Mouse (Mus musculus) brown adipose tissue, adult 24 weeks (tissue): ENCODE measurements around the gene Bcl2. TPM values are rescaled to one million over a fixed set of nuclear protein-coding genes. Genes with fewer than 3 reads are reported as not detected.
"Not testable (repeated sequence)": the region's sequence is repeated elsewhere in the genome, so short reads cannot be mapped to it uniquely, and the experiment has no call there.

Experiments
- H3K27ac ChIP-seq: fragments of 200-500 bp; replicated peaks from 2 replicates; pipeline ENCODE4 v1.5.1; 2012; ENCODE audit warnings: low read depth, mild to moderate bottlenecking, low read length
- H3K4me1 ChIP-seq: fragments of 200-500 bp; 2 replicates; pipeline ENCODE4 v1.6.1; 2012; ENCODE audit warnings: low read length, mixed read lengths; ENCODE audit not compliant: control insufficient read depth, insufficient read depth, insufficient read length
- H3K4me3 ChIP-seq: fragments of 200-500 bp; 2 replicates; pipeline ENCODE4 v1.5.1; 2012; ENCODE audit warnings: low read depth, mild to moderate bottlenecking, low read length, moderate library complexity; ENCODE audit not compliant: insufficient read depth
- polyA plus RNA-seq: library from polyadenylated mRNA; stranded (reverse); fragments of >200 nt; gene quantifications from 2 replicates; pipeline ENCODE4 v1.2.4, GENCODE M21; 2012; ENCODE audit not compliant: missing spikeins, insufficient read depth, insufficient read length

Gene Bcl2
- polyA plus RNA-seq, 1 experiment = 1.3 TPM

DNA sequence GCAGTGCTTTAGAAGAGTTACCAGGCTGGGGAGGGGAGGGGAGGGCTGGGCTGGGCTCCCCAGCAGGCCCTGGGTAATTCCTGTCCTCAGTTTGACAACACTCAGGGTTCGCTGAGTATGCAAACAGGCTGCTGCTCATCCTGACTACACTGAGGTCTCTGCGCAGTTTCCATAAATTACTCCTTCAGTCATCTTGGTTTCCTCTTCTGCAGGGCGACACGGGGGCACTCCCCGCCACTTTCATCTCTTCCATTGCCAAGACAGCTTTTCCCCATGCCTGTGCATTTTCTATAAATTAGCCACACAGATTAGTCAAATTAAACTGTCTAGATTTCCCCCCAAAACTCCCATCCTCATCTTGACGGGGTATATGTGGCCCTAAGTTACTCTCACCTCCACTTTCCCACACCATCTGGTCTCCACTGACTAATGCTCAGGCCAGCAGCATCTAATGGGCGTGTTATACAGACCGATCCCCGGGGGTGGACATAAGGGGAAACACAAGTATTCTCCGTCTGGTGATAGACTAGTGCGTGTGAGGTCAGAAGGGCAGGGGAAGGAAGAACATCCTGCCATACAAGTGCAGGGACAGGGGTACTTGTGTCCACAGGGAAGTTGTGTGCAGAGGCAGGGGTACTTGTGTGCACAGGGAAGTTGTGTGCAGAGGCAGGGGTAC is 152.9 kb downstream of the Bcl2 start:
- peaks cover 11% of the 10 kb centered on the region; the same call in 1 of the 2 replicates for H3K4me1 ChIP-seq
- H3K4me3 ChIP-seq = no peak overlapping the region
- H3K27ac ChIP-seq = no peak overlapping the region

- H3K27ac ChIP-seq = no peak overlapping the region
Observed at GRCm38 (mm10) chr1:106560105-106560504, 154.0 kb downstream of the Bcl2 start.

GRCm38 (mm10) chr1:106559116-106559605 is 154.9 kb downstream of the Bcl2 start:
- Histone ChIP-seq H3K4me1 (peaks cover 15% of the 10 kb centered on the region), H3K4me3 (no peak overlapping the region), H3K27ac (no peak overlapping the region)

More at GRCm38 (mm10) chr1:106560105-106560504, 154.0 kb downstream of the Bcl2 start:
- Histone ChIP-seq H3K4me1 (peaks cover 15% of the 10 kb centered on the region), H3K4me3 (no peak overlapping the region)

DNA sequence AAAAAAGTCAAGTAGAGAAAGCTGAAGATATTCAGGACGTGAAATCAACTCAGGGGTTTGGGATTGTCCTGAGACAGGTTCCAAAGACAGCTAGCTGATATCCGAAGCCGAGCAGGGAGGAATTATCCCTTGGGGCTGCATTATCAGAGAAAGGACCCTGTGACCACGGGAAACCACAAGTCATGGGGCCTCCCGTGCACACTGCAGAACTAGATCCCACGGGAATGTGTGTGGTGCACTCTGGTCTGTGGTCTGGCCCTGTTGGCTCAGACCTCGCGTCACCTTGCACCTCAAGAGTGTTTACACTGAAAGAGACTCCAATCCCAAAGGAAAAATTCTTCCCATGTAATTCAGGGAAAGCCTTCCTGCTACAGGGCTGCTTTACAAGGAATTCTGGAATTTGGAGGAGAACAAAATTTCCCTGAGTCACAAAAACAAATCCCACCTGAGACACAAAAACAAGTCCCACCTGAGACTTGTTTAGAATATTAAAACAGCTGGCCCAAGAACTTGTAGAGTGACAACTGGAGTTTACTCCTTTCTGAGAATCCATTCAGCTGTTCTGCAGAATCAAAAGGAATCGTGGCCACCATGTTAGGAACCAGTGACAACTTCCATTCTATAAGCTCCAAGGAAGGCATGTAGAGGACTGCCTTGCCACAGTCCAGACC is 158.4 kb downstream of the Bcl2 start:
- no peak overlapping the region for H3K4me3 ChIP-seq
- H3K27ac ChIP-seq = no peak overlapping the region
- peaks cover 17% of the 10 kb centered on the region for H3K4me1 ChIP-seq

- H3K27ac ChIP-seq = peak overlapping the region; percentile 31; the same call in 1 of the 2 replicates
- H3K4me3 ChIP-seq = no peak overlapping the region
- peaks cover 25% of the 10 kb centered on the region for H3K4me1 ChIP-seq
Observed at GRCm38 (mm10) chr1:106553846-106554802, 159.9 kb downstream of the Bcl2 start.

- no peak overlapping the region for H3K4me3 ChIP-seq
- H3K27ac ChIP-seq = no peak overlapping the region
- H3K4me1 ChIP-seq = peaks cover 30% of the 10 kb centered on the region
Observed at GRCm38 (mm10) chr1:106552856-106553255, 161.2 kb downstream of the Bcl2 start.

GRCm38 (mm10) chr1:106550580-106550979 is 163.5 kb downstream of the Bcl2 start:
- Histone ChIP-seq H3K27ac (no peak overlapping the region), H3K4me1 (peaks cover 36% of the 10 kb centered on the region), H3K4me3 (no peak overlapping the region)

DNA sequence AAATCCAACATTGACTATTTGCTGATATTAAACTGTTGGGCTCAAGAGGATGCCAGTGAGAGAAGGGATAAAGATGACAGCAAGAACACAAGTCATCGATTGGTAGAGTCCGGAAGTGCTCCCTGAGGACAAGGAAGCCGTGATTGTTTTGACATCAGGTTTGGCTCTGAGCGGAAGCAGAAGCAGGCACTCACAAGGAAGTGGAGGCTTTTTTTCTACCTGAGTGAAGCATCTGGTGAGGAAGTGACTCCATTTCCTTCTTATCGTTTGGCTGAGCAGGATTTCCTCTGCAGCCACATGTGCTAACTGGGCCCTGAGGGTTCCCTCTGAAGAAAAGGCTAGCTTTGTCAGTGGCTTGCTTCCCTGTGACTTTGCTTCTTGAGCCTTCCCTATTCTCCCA is 165.0 kb downstream of the Bcl2 start:
- Histone ChIP-seq H3K27ac (peak overlapping the region; percentile 94), H3K4me3 (no peak overlapping the region), H3K4me1 (peaks cover 33% of the 10 kb centered on the region)

- no peak overlapping the region for H3K27ac ChIP-seq
- peaks cover 20% of the 10 kb centered on the region for H3K4me1 ChIP-seq
- H3K4me3 ChIP-seq = no peak overlapping the region
Observed at GRCm38 (mm10) chr1:106544817-106545612, 169.1 kb downstream of the Bcl2 start.

GRCm38 (mm10) chr1:106542731-106543130 is 171.3 kb downstream of the Bcl2 start:
- peaks cover 6% of the 10 kb centered on the region for H3K4me1 ChIP-seq
- no peak overlapping the region for H3K27ac ChIP-seq
- H3K4me3 ChIP-seq = no peak overlapping the region

GRCm38 (mm10) chr1:106541851-106542250 is 172.2 kb downstream of the Bcl2 start:
- no peak overlapping the region for H3K27ac ChIP-seq

DNA sequence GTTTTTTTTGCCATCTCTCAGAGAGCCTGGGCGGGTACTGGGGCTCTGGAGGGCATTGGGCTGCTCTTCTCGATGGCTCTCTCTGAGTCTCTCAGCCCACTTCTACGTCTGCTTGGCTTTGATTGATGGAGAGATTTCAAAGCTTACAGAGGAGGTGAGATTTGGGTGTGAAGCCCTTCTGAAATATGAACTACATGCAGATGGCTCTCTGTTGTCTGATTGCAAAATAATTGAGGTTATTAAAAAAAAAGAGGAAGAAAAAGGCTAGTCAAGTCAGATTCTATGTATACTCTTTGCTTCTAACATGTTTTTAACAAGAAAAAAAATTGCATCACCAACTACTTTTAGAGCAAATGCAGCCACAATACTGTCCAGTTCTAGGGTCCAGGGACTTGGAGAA is 173.9 kb downstream of the Bcl2 start:
- Histone ChIP-seq H3K27ac (no peak overlapping the region), H3K4me1 (no peaks in the 10 kb centered on the region), H3K4me3 (no peak overlapping the region)

More at GRCm38 (mm10) chr1:106541851-106542250, 172.2 kb downstream of the Bcl2 start:
- H3K4me1 ChIP-seq = peaks cover 2% of the 10 kb centered on the region; the same call in 1 of the 2 replicates
- no peak overlapping the region for H3K4me3 ChIP-seq

DNA sequence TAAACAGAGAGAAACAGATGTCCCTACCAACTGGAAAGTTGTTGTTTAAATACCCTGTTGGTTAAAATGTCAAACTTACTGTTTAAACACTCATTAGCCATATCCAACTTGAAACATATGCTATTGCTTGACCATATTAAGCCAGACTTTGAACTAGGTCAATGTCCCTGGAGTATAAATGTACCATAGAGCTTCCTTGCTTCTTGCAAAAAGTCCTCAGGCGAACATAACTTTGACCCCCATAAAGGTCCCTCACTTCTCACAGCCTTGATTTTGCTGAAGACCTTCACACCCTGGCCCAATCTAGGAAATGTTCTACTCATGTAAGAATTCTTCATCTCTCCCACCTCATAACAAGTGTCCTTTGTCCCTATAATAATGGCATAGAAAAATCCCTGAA is 175.0 kb downstream of the Bcl2 start:
- Histone ChIP-seq H3K4me3 (no peak overlapping the region), H3K27ac (no peak overlapping the region), H3K4me1 (no peaks in the 10 kb centered on the region)

- not testable (repeated sequence) for H3K27ac ChIP-seq, H3K4me1 ChIP-seq, H3K4me3 ChIP-seq
Observed at GRCm38 (mm10) chr1:106534835-106535234, 179.2 kb downstream of the Bcl2 start.
